Mouse (Mus musculus): ENCODE measurements at regions not wholly inside any gene's neighbourhood (a gene's known extent, or its start where the extent isn't known, plus 50 kb on each side); places are given as distances from the start of the nearest gene placed in this dataset.

GRCm38 (mm10) chr7:62924585-62925331, 101.3 kb upstream of the A26c2 start:
- DNase-seq (ENCODE audit: low spot score) = no peak

GRCm38 (mm10) chr7:62922246-62922645, 98.8 kb upstream of the A26c2 start:
- peak; percentile 12 for DNase-seq (ENCODE audit: low spot score)

- DNase-seq (ENCODE audit: low spot score) = no peak
Observed at GRCm38 (mm10) chr7:62894337-62894736, 70.9 kb upstream of the A26c2 start.

- peak; percentile 11 for DNase-seq (ENCODE audit: low spot score)
Observed at GRCm38 (mm10) chr7:62877033-62877432, 53.6 kb upstream of the A26c2 start.

Measured in left cerebral cortex, adult 11 months (tissue).